Mouse (Mus musculus) liver, adult (tissue): Measurements from ENCODE around the gene Plekhh2.

ENCODE experiments used
- GATA4 ChIP-seq: IDR thresholded peaks from 2 replicates; pipeline ENCODE4 v1.6.1; 2014; ENCODE audit warnings: mild to moderate bottlenecking, low read length; ENCODE audit not compliant: insufficient replicate concordance

Gene Plekhh2

GRCm38 (mm10) chr17:84606976-84607375 is 95.3 kb downstream of the Plekhh2 start:
- no peak for TF ChIP-seq GATA4

- TF ChIP-seq GATA4 = no peak
Measured at GRCm38 (mm10) chr17:84607617-84608016, 95.9 kb downstream of the Plekhh2 start.

GRCm38 (mm10) chr17:84608606-84609005 is 96.9 kb downstream of the Plekhh2 start:
- no peak for TF ChIP-seq GATA4

GRCm38 (mm10) chr17:84611500-84611899 is 99.8 kb downstream of the Plekhh2 start:
- TF ChIP-seq GATA4 = no peak

GRCm38 (mm10) chr17:84611971-84612370 is 100.3 kb downstream of the Plekhh2 start:
- TF ChIP-seq GATA4 = no peak

- TF ChIP-seq GATA4 = no peak
Measured at GRCm38 (mm10) chr17:84615811-84616210, 104.1 kb downstream of the Plekhh2 start.

GRCm38 (mm10) chr17:84616526-84617074 is 104.9 kb downstream of the Plekhh2 start:
- no peak for TF ChIP-seq GATA4

- no peak for TF ChIP-seq GATA4
Measured at GRCm38 (mm10) chr17:84617953-84618352, 106.3 kb downstream of the Plekhh2 start.

GRCm38 (mm10) chr17:84619112-84619511 is 107.4 kb downstream of the Plekhh2 start:
- TF ChIP-seq GATA4 = no peak

- no peak for TF ChIP-seq GATA4
Measured at GRCm38 (mm10) chr17:84620076-84620475, 108.4 kb downstream of the Plekhh2 start.

- no peak for TF ChIP-seq GATA4
Measured at GRCm38 (mm10) chr17:84620610-84621009, 108.9 kb downstream of the Plekhh2 start.

GRCm38 (mm10) chr17:84621209-84621608 is 109.5 kb downstream of the Plekhh2 start:
- TF ChIP-seq GATA4 = no peak

GRCm38 (mm10) chr17:84622028-84622427 is 110.3 kb downstream of the Plekhh2 start:
- no peak for TF ChIP-seq GATA4

GRCm38 (mm10) chr17:84622873-84623272 is 111.2 kb downstream of the Plekhh2 start:
- no peak for TF ChIP-seq GATA4

- TF ChIP-seq GATA4 = no peak
Measured at GRCm38 (mm10) chr17:84626276-84626856, 114.7 kb downstream of the Plekhh2 start, which contains the start of gene Dync2li1. Gene Dync2li1 (plus strand): TSS chr17:84626496.

- TF ChIP-seq GATA4 = no peak
Measured at GRCm38 (mm10) chr17:84626857-84627305, 115.2 kb downstream of the Plekhh2 start.

GRCm38 (mm10) chr17:84627721-84628120 is 116.0 kb downstream of the Plekhh2 start:
- TF ChIP-seq GATA4 = no peak
